Mouse (Mus musculus) mature B cell (primary cell): ENCODE measurements around the gene Cdc14b.

Experiments used
- in situ Hi-C: fragments of 300-500 bp; cut with MboI; formaldehyde crosslinking; loops from 2 replicates; pipeline ENCODE4 v1.14.3; 2019

Gene Cdc14b

DNA sequence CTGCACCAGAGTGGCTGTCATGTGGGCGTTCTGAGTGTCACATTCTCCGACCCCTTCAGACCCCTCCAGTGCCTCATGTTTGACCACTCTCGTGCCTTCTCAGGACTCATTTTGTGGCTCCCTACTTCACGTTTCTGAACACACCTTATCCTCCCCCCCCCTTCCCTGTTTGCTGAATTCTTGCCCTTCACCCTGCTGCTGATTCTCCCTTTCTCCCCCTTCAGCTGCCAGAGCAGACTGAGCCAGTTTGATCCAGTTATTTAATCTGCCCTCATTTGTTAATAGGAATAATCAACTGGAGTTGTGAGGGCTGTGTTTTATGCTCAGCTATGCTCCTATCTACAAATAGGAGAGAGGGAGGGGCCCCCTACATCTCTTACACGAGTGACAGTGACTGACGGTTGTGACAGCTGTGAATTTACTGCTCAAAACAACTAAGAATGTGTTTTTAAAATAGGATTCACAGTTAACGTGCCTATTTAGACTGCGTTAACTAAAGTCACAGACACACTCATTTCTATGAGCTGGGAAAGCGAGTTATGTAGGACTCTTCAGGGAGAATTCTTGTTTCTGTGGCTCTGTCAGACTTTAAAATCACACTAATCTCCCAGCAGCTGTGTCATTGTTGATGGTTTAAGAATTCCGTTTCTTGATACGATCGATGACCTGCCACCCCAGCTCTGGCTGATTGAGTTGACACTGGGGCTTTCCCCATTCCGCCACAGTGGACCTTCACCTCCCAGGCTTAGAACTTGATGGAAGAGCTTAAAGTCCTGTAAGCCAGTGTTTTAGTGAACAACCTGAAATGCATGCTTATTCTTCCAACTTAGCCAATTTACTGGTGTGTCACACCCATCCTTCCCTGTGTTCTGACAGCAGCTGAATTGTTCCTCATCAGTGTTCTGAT lies 96.1 kb downstream of the Cdc14b start:
- in situ Hi-C loops, result no loop called here

DNA sequence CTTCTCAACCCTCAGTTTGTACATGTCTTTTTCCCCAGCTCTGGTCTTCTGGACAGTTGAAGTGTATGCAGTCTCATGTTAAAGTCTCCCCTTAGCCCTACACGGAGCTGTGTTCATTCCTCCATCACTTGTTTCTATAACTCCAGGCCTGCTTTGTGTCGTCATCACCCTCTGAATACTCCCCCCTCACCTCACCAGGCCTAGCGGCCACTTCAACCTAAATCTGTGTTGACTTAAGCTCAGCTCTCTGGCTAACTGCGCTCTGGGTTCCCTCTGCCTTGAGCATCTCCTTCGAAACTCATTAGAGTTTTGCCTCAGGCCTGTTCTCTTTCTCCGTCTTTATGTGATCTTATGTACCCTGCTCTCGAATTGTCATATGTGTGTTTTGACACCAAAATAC lies 97.1 kb downstream of the Cdc14b start:
- in situ Hi-C loops, result no loop called here

DNA sequence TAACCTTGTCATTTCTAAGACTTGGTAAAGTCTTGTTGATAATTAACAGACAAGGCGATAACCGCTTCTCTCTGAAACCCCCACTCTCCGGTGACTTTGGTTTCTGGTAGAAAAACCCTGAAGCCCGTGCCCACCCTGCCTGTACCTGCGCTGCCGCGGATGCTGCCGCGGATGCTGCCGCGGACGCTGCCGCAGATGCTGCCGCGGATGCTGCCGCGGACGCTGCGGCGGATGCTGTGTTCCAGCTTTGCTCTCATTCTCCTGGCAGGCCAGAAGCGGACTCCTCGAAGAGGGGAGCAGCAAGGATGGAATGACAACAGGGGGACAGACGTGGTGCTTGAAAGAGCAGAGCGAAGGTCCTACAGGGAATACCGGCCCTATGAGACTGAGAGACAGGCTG lies 105.3 kb downstream of the Cdc14b start:
- in situ Hi-C loops, result loop anchor here (25.0 kb wide), 1 partner anchor 943 kb away; the partner anchor contains the start of gene Mfsd14b

GRCm38 (mm10) chr13:64163147-64163715 lies 111.9 kb downstream of the Cdc14b start:
- in situ Hi-C loops, result loop anchor here (25.0 kb wide), 1 partner anchor 949 kb away; the partner anchor contains the start of gene Mfsd14b

GRCm38 (mm10) chr13:64162626-64163025 lies 112.5 kb downstream of the Cdc14b start:
- in situ Hi-C loops, result loop anchor here (25.0 kb wide), 1 partner anchor 950 kb away; the partner anchor contains the start of gene Mfsd14b

GRCm38 (mm10) chr13:64161916-64162611 lies 113.0 kb downstream of the Cdc14b start:
- in situ Hi-C loops, result loop anchor here (25.0 kb wide), 1 partner anchor 950 kb away; the partner anchor contains the start of gene Mfsd14b

- in situ Hi-C loops, result loop anchor here (25.0 kb wide), 1 partner anchor 951 kb away; the partner anchor contains the start of gene Mfsd14b
Observed at GRCm38 (mm10) chr13:64161548-64161915, 113.6 kb downstream of the Cdc14b start, which contains the start of gene Habp4. Gene Habp4, plus strand, starts transcription at chr13:64161824.

GRCm38 (mm10) chr13:64156966-64157365 lies 118.1 kb downstream of the Cdc14b start:
- in situ Hi-C loops, result loop anchor here (25.0 kb wide), 1 partner anchor 955 kb away; the partner anchor contains the start of gene Mfsd14b

DNA sequence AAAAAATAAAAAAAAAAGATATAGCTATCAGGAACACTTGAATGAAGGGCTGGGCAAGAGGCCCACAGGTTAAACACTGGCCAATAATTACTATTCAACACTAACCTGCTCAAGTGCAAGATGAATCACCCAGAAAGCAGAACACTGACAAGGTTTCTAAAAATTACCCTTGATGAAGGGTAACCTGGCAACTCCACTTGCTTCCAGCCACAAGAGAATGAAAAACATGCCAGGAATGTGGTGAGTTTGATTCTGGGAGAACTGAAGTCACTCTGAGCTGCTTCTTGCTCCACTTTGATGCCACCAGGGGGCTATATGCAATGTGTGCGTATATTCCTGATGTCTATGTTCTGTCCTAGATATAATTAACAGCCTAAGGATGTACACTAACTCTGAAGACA lies 119.9 kb downstream of the Cdc14b start:
- in situ Hi-C loops, result loop anchor here (25.0 kb wide), 1 partner anchor 957 kb away; the partner anchor contains the start of gene Mfsd14b

DNA sequence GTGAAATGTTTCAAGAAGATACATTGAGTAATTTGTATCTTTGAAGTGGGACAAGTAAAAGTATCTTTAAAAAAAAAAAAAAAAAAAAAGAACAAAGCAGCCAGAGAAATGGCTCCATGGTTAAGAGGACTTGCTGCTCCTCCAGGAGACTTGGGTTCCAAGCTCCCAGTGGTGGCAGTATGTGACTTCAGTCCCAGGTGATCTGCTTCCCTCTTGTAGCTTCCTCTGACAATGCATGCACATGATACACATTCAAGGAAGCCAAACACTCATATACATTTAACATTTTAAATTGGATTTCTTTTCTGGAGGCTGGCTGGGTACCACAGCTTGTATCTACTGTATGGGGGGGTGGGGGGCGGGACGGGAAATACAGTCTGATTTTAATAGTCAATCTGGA lies 120.4 kb downstream of the Cdc14b start:
- in situ Hi-C loops, result loop anchor here (25.0 kb wide), 1 partner anchor 958 kb away; the partner anchor contains the start of gene Mfsd14b

DNA sequence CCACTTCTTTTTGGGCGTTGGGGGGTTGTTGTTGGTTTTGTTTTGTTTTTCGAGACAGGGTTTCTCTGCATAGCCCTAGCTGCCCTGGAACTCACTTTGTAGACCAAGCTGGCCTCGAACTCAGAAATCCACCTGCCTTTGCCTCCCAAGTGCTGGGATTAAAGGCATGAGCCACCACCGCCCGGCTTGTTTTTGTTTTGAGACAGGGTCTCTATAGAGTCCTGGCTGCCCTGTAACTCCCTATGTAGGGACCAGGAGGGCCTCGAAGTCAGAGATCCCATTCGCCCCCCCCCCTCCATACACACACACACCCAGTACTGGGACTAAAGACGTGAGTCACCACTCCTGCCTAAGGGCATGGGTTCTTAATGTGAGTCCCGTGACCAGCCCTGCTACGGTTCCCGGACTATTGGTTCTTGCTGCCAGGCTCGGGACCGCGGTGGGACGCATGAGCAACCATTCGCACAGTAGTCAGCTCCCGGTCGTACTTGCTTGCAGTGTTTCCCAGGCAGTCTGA lies 121.3 kb downstream of the Cdc14b start:
- in situ Hi-C loops, result loop anchor here (25.0 kb wide), 1 partner anchor 958 kb away; the partner anchor contains the start of gene Mfsd14b

- in situ Hi-C loops, result loop anchor here (25.0 kb wide), 1 partner anchor 959 kb away; the partner anchor contains the start of gene Mfsd14b
Observed at GRCm38 (mm10) chr13:64153083-64153682, 121.9 kb downstream of the Cdc14b start, which contains the start of gene Zfp367. Gene Zfp367, minus strand, starts transcription at chr13:64153202.

DNA sequence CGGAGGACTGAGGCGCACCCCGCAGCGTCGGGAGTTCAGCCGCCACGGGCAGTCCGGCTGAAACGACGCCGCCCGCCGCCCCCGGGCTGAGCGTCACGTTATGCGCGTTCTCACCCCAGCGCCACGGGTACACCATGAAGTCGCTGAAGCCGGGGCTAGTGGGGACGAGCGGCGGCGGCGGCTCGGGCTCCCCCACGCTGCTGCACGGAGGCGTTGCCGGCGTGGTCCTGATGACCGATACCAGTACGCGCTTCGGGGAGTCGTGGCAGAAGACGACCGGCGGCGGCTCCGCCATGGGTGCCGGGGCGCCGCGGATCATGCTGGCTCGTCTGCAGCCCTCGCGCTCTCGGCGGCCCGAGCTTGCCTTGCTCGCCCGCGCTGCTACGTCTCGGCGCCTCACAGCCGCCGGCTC lies 122.4 kb downstream of the Cdc14b start:
- in situ Hi-C loops, result loop anchor here (25.0 kb wide), 1 partner anchor 960 kb away; the partner anchor contains the start of gene Mfsd14b

GRCm38 (mm10) chr13:64152241-64152669 lies 122.8 kb downstream of the Cdc14b start:
- in situ Hi-C loops, result loop anchor here (25.0 kb wide), 1 partner anchor 960 kb away; the partner anchor contains the start of gene Mfsd14b

DNA sequence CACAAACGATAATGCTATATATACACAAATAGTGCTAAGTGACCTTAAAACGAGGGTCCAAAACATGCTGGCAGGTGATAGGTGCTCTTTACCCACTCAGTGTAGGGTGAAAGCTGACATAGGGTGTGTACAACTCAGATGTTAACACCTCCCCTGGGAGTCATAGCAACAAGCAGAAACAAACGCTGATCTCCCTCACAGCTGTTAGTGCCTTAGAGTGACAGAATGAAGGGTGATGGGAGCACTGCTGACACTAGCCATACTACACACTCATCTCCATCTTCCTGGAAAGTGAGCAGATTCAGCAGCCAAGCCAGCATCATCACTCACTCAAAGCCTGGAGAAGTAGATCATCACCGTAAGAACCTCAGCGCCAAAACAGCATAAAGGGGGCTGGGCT lies 125.0 kb downstream of the Cdc14b start:
- in situ Hi-C loops, result loop anchor here (25.0 kb wide), 1 partner anchor 962 kb away; the partner anchor contains the start of gene Mfsd14b
